ENCODE assay signal across 11 mouse cellular contexts in genomic region chr9:110946548-110947044, GRCm38 (mm10). TPM values are rescaled to one million over a fixed set of nuclear protein-coding genes. Genes with fewer than 3 reads are reported as not detected.
DNase-seq lines count a peak whose midpoint lies in the region; ATAC-seq lines count a peak whose summit lies in the region.
"Had no signal": no experiment of that assay in that cellular context is flagged by ENCODE, and none has a peak within 500 bp of the region (broad histone marks: within the 10 kb centered on the region; RNA-seq: fewer than 3 reads in every experiment).

No protein-coding gene starts in this region.

- no peaks in the 10 kb centered on the region for H3K36me3 ChIP-seq in heart, embryonic 15.5 days
- no peaks in the 10 kb centered on the region for H3K36me3 ChIP-seq in limb, embryonic 13.5 days

- H3K27me3 ChIP-seq in heart, embryonic 15.5 days, result peaks cover 25% of the 10 kb centered on the region
- H3K27me3 ChIP-seq in limb, embryonic 13.5 days, result peaks cover 67% of the 10 kb centered on the region

- peak overlapping the region; percentile 24; the same call in 1 of the 2 replicates for H3K4me2 ChIP-seq in heart, embryonic 15.5 days
- H3K4me2 ChIP-seq in limb, embryonic 13.5 days (replicated peaks), result peak overlapping the region; percentile 40

- no peak for DNase-seq in heart, adult 8-10 months (ENCODE audit: low spot score)
- DNase-seq in embryo, embryonic 10 days (ENCODE audit: low spot score), result peak; percentile 26
- no peak for DNase-seq in layer of hippocampus, adult 9-10 months (ENCODE audit: low spot score)
- DNase-seq in frontal cortex, postnatal 25 days (ENCODE audit: low spot score in 2 of 2), result no peak
- DNase-seq: gastrocnemius, postnatal 10 days; lung, postnatal 10 days had no signal

- H3K4me3 ChIP-seq in heart, embryonic 15.5 days, result no peak overlapping the region
- H3K4me3 ChIP-seq in limb, embryonic 13.5 days, result peak overlapping the region; percentile 7; the same call in 1 of the 2 replicates

- no peak overlapping the region for H3K9ac ChIP-seq in heart, embryonic 15.5 days
- no peak overlapping the region for H3K9ac ChIP-seq in limb, embryonic 13.5 days

- H3K27ac ChIP-seq in heart, embryonic 15.5 days, result no peak overlapping the region
- no peak overlapping the region for H3K27ac ChIP-seq in limb, embryonic 13.5 days

- WGBS in heart, embryonic 15.5 days, result 34% methylated on average over 20 of the region's 20 CpGs
- WGBS in limb, embryonic 13.5 days, result 7% methylated on average over 20 of the region's 20 CpGs

- peaks cover 21% of the 10 kb centered on the region for H3K4me1 ChIP-seq in heart, embryonic 15.5 days (replicated peaks)
- peaks cover 6% of the 10 kb centered on the region; the same call in 1 of the 2 replicates for H3K4me1 ChIP-seq in limb, embryonic 13.5 days

- no peaks in the 10 kb centered on the region for H3K9me3 ChIP-seq in heart, embryonic 15.5 days (replicated peaks)
- H3K9me3 ChIP-seq in limb, embryonic 13.5 days, result no peaks in the 10 kb centered on the region

- no peak for ATAC-seq in heart, embryonic 15.5 days (replicated peaks; ENCODE audit: insufficient number of reproducible peaks, insufficient read depth, low FRiP score, low read depth)
- peak; percentile 100 for ATAC-seq in CD4-positive, CD25-positive, alpha-beta regulatory T cell, adult 4 months
- ATAC-seq in limb, embryonic 13.5 days (ENCODE audit: low FRiP score, low read depth), result no peak
- no peak for ATAC-seq in cerebellum, adult (ENCODE audit: insufficient number of reproducible peaks, low FRiP score, low TSS enrichment)

RNA-seq across cellular contexts. Expression of gene Tdgf1, which starts 0.6 kb away (rescaled TPM):
- polyA plus RNA-seq in heart, embryonic 15.5 days (2015; fragmentation: Nextera tagmentation; extraction: Ambion mirVana), result not detected in 2 replicates
- total RNA-seq in heart, adult 8-10 months (2022), result not detected
- 1 to 10 TPM in 1 of 2 experiments, under 1 TPM in 1; 0.22 to 1.2 TPM for polyA plus RNA-seq in CD4-positive, CD25-positive, alpha-beta regulatory T cell, adult 4 months (2017; shearing (Covaris generic))
- polyA plus RNA-seq in limb, embryonic 13.5 days (2015; fragmentation: Nextera tagmentation; extraction: Ambion mirVana), result 0.11 and 0.13 TPM in 2 replicates
- total RNA-seq: gastrocnemius, postnatal 10 days had no signal
- polyA plus RNA-seq: large intestine, adult 2 months had no signal

RNA-seq across cellular contexts. Expression of gene Lrrc2, which starts 4.7 kb away (rescaled TPM):
- 4.4 and 6.9 TPM in 2 replicates for polyA plus RNA-seq in heart, embryonic 15.5 days (2015; fragmentation: Nextera tagmentation; extraction: Ambion mirVana)
- 100 to 1,000 TPM; 286 to 346 (median 321) TPM for total RNA-seq in heart, adult 8-10 months (2022)
- polyA plus RNA-seq in CD4-positive, CD25-positive, alpha-beta regulatory T cell, adult 4 months (2017; shearing (Covaris generic)), result under 1 TPM in 1 of 2 experiments, not detected in 1; 0.12 TPM
- polyA plus RNA-seq in limb, embryonic 13.5 days (2015; fragmentation: Nextera tagmentation; extraction: Ambion mirVana), result 0.05 TPM in 1 of 2 replicates, not detected in the other

RNA-seq across cellular contexts. Expression of gene Fam240a, which starts 29.9 kb away (rescaled TPM):
- polyA plus RNA-seq in heart, embryonic 15.5 days (2015; fragmentation: Nextera tagmentation; extraction: Ambion mirVana), result not detected in 2 replicates
- total RNA-seq in heart, adult 8-10 months (2022), result not detected
- under 1 TPM in 1 of 2 experiments, not detected in 1; 0.69 TPM for polyA plus RNA-seq in CD4-positive, CD25-positive, alpha-beta regulatory T cell, adult 4 months (2017; shearing (Covaris generic))
- not detected in 2 replicates for polyA plus RNA-seq in limb, embryonic 13.5 days (2015; fragmentation: Nextera tagmentation; extraction: Ambion mirVana)
- polyA plus RNA-seq: large intestine, adult 2 months had no signal

RNA-seq across cellular contexts. Expression of gene Rtp3, which starts 43.8 kb away (rescaled TPM):
- 0.30 and 0.36 TPM in 2 replicates for polyA plus RNA-seq in heart, embryonic 15.5 days (2015; fragmentation: Nextera tagmentation; extraction: Ambion mirVana)
- total RNA-seq in heart, adult 8-10 months (2022), result 1 to 10 TPM; 2.6 to 4.8 (median 3.7) TPM
- not detected for polyA plus RNA-seq in CD4-positive, CD25-positive, alpha-beta regulatory T cell, adult 4 months (2017; shearing (Covaris generic))
- not detected in 2 replicates for polyA plus RNA-seq in limb, embryonic 13.5 days (2015; fragmentation: Nextera tagmentation; extraction: Ambion mirVana)
